Mouse (Mus musculus): ENCODE measurements at regions not wholly inside any gene's neighbourhood (a gene's known extent, or its start where the extent isn't known, plus 50 kb on each side); places are given as distances from the start of the nearest gene placed in this dataset.
A peak's percentile ranks its signal among the peaks of the same experiment; 100 is the strongest.

- TF ChIP-seq CTCF (IDR thresholded peaks at IDR 0.05; ENCODE audit: low read depth) = peak; percentile 75
- no peak for TF ChIP-seq EP300 (optimal IDR thresholded peaks at IDR 0.05)
These were observed 339.7 kb downstream of the Dio2 start for GRCm38 (mm10) chr12:90398564-90398963.

Data from stomach, postnatal 0 days (tissue).